Mouse (Mus musculus) kidney, adult 11 months (tissue): ENCODE data around the gene Park7.
A peak's percentile ranks its signal among the peaks of the same experiment; 100 is the strongest.

Experiments
- DNase-seq: peaks from one replicate; pipeline ENCODE4 v3.0.0; 2022

Gene Park7

GRCm38 (mm10) chr4:150872681-150873080 lies 41.6 kb downstream of the Park7 start:
- DNase-seq: no peak

GRCm38 (mm10) chr4:150872139-150872651 lies 42.0 kb downstream of the Park7 start:
- DNase-seq: peak; percentile 65

- DNase-seq: peak; percentile 71
These were observed 42.7 kb downstream of the Park7 start for GRCm38 (mm10) chr4:150871392-150872138.

DNA sequence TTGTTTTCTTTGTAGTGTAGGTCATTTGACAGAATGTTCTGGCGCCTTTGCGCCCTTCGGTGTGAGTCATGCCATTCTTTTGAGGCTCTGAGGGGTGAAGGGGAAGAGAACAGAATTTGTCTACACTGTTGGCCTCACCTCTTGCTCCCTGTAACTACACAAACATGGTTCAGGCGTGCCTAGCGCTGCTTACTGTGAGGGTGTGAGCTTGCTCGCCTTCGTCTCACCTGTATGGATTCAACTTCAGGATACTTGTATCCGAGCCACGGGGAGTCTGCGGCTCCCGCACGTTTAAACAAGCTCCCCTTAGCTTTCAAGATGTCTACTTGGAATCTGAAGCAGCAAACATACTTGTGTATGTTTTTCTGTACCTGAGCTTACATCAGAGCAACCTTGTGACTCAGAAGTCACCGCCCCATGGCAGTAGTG lies 43.3 kb downstream of the Park7 start:
- DNase-seq: peak; percentile 35

DNA sequence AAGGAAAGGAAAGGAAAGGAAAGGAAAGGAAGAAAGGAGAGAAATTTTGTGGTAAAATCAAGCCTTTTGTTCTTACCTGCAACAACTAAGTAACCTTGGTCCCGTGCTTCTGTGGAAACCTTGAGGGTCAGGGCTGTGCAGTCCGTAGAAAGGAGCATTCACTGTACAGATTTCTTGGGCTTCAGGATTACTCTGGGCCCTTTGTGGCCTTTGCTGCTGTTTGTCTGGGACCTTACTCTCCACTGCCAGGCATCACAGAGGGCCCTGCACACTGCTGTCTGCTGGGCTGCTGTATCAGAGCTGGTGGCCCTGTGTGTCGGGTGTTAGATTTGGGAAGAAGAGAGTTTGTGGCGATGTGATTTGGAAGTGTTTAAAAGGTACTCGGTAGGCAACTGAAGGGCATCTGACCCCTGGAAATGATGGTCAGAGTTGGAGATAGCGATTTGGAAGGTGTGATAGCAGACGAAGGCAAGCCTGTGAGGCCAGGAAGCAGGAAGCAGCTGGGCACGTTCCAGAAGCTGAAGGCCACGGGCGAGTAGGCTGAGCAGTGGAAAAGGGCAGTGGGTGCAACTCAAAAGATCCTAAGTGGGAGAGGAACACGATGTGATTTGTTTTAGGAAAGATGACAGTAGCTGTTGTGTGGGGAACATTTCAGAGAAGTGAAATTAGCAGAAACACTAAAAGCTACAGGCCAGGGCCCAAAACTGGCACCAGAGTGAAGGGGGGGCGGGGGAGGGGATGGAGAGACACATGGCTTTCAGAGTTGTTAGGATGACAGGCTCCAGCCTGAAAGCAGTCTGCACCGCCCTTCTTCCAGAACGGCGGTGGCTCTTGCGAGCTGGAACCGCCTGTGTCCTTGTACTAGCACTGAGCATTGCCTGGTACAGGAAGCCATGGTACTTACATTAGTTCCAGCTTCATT lies 44.7 kb downstream of the Park7 start:
- DNase-seq: no peak

DNA sequence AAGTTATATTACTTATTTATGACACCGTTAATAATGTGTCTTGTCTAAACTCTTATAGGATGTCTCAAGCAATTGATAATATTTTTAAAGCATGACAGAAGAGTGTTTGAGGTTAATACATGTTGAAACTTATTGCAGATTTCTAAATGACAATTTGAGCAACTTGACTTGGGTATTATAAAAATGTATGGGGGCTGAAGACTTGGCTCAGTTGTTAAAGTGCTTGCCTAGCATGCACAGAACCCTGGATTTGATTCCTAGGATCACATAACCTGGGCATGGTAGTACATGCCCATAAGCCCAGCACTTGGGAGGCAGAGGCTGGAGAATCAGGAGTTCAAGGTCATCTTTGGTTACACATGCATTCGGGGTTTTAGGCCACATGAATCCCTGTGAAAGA lies 45.4 kb downstream of the Park7 start:
- no peak for DNase-seq

GRCm38 (mm10) chr4:150868161-150868560 lies 46.1 kb downstream of the Park7 start:
- no peak for DNase-seq

DNA sequence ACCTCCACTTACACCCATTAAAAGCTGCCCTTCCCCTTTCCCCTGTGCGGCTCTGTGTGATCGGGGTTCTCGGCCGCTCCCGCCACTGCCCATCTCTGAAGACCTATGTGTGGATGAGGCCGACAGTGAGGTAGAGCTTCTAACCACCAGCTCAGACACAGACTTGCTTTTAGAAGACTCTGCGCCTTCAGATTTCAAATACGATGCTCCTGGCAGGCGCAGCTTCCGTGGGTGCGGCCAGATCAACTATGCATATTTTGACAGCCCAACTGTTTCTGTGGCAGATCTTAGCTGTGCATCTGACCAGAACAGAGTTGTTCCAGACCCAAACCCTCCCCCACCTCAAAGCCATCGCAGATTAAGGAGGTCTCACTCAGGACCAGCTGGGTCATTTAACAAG lies 47.7 kb downstream of the Park7 start:
- no peak for DNase-seq

DNA sequence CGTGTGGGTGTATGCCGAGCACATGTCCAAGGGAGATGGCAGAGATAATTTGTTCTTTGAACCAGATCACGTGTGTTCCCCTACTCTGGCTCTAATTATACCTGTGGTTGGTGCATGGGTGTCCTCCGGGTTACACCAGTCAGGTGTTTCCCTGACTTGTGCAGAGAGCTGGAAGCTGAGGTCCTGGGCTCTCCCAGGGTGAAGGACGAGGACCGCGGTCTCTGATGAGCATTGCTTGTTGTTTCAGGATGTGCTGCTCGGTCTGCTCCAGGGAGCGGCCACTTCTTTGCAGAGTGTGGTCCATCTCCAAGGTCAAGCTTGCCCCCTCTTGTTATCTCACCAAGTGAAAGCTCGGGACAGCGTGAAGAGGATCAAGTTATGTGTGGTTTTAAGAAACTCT lies 48.2 kb downstream of the Park7 start:
- DNase-seq: peak; percentile 31

DNA sequence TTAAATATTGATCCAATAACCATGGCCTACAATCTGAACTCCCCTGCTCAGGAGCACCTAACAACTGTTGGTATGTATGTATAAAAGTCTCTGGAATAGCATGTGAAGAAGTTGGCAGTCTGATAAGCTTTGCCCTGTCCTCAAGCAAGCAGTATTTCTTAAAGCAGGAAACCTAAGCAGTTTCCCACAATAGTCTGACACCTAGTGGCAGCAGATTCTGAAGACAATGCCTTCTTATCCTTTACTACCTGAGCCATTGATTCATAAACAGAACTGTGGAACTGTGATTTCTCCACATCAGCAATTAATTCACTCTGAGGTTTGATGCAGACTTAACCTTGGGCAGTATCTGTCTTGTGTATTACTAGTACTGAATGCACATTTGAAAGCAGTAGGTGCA lies 48.9 kb downstream of the Park7 start:
- DNase-seq: no peak

DNA sequence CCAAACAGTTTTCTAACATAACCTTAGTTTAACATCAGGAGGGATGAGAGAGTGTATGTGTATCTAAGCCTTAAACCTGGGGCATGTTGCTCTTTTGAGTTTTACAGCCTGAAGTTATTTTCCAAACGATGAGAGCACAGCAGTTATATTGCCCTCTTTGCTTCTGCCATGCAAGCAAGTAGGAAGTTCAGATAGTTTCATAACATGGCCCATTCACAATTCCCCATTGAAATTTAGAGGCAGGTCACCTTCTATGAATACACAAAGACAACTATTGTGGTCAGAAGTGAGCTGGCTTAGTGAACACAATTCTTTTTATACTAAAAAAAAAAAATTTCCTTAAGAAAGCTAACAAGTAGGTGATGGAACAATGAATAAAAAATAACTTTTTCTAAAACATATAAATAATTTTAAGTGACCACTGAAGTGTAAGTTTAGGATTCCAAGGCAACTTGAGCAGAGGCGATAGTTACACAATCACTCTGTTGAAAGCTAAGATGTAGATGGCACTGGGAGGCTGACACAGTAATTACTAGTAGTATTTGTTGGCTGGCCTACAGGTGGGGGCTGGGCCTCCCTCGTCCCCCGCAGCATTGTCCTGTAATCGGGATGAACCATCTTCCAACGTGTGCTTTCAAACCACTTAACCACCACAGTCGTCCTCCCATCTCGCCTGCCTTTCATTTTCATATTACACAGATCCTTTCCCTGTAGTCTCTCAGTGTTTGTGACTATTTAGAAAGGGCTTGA lies 51.4 kb downstream of the Park7 start:
- DNase-seq: no peak

DNA sequence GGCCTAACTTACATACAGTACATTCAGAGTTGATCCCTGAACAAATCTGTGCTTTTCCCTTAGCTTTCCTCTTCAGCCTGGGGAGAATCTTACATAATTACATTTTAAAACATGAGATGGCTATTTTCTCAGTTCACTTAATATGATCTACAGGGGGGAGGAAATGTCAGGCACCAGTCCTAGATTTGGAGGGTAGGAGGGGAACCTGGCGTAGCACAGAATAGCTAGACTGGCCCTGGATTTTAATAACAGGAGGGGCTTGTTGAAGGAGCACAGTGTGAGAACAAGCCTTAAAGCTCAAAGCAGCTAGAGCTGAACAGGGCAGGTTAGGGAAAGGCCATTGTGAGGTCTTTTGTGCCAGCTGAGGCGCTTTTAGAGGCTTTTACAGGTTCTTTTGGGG lies 53.1 kb downstream of the Park7 start:
- no peak for DNase-seq

DNA sequence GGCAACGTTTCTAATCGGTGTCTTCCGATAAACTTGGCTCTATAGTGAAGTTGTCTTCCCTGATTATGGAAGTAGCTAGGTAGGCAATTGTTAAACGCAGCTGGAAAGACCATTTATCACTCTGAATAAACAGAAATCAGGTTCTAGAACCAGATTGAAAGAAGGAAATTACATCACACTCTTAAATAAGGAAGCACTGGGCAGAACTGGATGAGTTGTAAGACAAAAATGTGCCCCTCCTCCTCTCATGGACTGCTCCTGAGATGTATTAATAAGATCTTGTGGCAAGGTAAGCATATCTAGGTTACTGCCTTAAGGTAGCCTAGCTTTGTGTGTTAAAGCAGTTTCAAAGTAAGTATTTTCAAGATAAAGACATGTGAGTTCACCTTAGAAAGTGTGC lies 53.7 kb downstream of the Park7 start:
- DNase-seq: no peak

DNA sequence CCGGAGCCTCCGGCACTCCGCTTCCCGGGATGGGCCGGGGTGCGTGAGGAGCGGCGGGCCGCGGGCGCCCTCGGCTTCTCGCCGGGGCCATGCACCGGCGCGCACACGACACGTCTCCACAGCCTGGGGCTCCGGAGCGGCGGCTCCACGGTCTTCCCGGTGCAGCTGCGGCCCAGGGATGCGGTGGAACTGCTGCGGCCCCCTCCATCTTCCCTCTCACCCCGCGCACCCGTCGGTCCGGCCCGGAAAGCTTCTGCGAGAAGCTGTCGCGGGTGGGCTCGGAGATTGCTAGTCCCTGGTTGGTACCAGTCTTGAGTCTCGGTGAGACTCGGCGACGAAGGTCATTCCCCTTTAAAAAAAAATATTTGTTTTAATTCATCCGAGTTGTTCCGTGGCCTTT lies 58.9 kb downstream of the Park7 start:
- DNase-seq: peak; percentile 33

- peak; percentile 93 for DNase-seq
These were observed 59.4 kb downstream of the Park7 start for GRCm38 (mm10) chr4:150854839-150855246.

- peak; percentile 95 for DNase-seq
These were observed 60.4 kb downstream of the Park7 start, which contains the start of gene Errfi1 for GRCm38 (mm10) chr4:150853680-150854461. Errfi1 (plus strand) TSS chr4:150853919.

DNA sequence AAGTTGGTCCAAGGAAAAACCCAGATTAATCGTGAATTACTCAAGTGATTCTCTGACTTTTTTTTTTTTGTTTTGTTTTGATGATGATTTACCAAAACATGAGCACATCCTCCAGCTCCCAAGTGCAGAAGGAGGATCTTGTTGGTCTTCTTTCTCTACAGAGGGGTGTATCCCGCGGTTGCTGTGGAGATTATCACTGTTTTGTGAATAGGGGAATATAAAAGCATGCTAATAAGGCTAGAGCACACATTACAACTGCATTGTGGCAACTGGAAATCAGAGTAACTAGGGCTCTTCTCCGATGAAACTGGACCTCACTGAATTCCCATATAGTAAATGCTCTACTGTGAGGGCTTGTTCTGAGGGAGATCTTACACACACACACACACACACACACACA lies 61.8 kb downstream of the Park7 start:
- DNase-seq: no peak

DNA sequence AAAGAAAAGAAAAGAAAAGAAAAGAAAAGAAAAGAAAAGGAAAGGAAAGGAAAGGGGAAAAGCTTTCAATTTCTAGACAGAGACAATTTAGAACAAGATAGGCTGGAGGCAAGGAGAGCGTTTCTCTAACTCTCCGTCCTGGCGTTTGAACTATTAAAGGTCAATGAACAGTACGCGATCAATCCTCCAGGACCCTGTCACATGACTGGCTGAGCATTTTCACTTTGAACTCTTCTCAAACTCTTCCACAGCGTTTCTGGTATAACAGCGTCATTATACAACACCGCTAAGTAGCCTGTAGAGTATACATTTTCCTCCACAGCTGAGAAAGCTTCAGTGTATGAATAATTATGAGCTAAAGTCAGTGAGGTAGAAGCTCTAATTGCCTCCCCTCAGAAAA lies 62.2 kb downstream of the Park7 start:
- DNase-seq: peak; percentile 51

GRCm38 (mm10) chr4:150850893-150851292 lies 63.3 kb downstream of the Park7 start:
- DNase-seq: peak; percentile 71

DNA sequence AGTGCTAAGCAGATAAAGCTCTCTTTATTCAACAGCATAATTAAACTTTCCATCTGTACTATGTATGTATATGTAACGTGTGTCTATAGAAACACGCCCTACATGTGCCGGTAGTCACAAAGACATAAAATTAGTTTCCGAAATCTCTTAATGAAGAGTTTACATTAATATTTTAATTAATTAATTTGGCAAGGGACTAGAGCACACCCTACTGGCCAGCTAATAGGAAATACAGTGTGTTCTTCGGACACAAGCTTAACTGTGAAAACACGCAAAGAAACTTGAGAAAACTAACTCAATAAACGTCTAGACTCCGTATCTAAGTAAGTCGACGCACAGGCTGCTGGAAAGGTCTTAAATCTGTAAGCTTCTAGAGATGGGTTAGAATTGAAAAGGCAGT lies 64.3 kb downstream of the Park7 start:
- DNase-seq: no peak
